Mouse (Mus musculus) cerebellum, postnatal 36 days (tissue): ENCODE data around the gene Susd3.
A peak's percentile ranks its signal among the peaks of the same experiment; 100 is the strongest.

Experiments
- DNase-seq, 2 experiments: peaks; one replicate each; pipeline ENCODE4 v3.0.0; 2021 to 2022; ENCODE audit warnings: mixed read lengths in 2 of 2

Susd3 gene

DNA sequence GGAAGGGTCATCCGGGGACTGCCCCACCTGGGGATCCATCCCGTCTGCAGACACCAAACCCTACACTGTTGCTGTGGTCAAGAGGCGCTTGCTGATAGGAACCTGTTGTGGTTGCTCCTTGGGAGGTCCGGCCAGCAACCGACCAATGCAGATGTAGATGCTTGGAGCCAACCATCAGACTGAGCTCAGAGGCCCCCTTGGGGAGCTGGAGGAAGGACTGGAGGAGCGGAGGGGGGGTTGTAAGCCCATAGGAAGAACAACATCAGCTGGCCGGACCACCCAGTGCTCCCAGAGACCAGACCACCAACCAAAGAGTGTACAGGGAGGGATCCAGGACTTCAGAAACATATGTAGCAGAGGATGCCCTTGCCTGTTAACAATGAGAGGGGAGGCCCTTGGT lies 39.2 kb downstream of the Susd3 start:
- no peak for DNase-seq

DNA sequence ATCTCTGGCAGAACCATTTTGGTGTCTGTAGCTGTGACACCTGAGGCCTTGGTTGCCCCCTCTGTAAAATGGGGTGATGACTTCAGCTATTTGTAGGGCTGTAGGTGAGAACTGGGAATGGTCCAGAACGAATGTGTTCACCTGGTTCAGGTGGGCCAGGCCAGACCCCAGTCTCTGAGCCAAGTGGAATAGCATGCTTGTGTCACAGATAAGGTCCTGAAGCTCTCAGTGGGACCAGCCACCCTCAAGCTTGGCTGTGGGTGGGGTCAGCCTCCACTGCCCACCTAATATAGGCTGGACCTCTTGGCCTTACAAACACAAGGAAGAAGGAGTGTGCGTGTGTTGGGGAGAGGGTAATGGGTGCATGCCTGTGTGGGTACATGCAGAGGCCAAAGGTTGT lies 42.2 kb downstream of the Susd3 start:
- DNase-seq = no peak

DNA sequence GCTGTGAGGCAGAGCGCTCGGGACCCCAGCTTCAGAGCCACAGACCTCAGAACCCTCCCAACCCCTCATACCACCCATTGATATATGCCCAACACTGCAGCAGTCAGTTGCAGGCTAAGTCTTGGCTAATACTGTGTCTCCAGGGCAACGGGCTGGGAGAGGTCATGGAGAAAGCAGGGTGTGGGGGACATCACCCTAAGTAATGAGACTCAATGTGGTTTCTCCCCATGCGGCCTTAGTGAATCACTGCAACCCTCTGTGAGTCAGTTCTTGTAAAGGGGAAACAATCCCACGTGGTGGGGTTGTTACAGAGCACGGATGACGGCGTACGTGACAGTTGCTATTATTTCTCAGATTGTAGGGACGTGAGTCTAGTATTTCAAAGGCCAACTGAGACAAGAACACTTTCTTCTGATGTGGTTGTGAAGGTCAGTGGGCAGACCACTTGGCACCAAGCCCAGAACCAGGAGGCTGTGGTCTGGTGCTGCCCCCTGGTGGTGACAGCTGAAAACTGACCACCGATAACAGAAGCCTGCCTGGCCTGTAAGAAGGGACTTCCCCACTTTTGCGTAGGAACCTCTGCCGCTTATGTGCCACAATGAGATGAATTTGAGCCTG lies 43.0 kb downstream of the Susd3 start:
- peak; percentile 83 to 88 for DNase-seq

DNA sequence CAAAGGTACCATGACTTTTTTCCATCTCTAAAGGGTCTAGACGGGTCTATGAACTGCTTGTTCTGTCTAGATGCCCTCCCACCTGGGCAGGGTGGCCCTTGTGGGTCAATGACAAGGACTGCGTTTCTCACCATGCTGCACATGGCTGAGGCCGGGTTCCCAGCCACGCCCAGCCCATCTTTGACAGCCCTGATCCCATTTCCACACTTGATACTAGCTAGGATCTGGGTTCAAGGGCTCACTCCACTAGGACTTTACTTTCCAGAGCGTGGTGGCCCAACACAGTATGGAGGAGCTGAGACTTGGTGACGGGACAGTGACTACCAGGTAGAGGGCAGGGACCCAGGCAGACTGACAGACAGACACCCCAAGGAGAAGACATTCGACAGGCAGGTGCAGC lies 46.0 kb downstream of the Susd3 start:
- no peak for DNase-seq

GRCm38 (mm10) chr13:49200688-49201087 lies 47.8 kb downstream of the Susd3 start:
- no peak for DNase-seq

GRCm38 (mm10) chr13:49199891-49200290 lies 48.6 kb downstream of the Susd3 start:
- no peak for DNase-seq

- DNase-seq = no peak
Observed at GRCm38 (mm10) chr13:49198734-49199133, 49.8 kb downstream of the Susd3 start.

GRCm38 (mm10) chr13:49196766-49197165 lies 51.7 kb downstream of the Susd3 start:
- DNase-seq = no peak

DNA sequence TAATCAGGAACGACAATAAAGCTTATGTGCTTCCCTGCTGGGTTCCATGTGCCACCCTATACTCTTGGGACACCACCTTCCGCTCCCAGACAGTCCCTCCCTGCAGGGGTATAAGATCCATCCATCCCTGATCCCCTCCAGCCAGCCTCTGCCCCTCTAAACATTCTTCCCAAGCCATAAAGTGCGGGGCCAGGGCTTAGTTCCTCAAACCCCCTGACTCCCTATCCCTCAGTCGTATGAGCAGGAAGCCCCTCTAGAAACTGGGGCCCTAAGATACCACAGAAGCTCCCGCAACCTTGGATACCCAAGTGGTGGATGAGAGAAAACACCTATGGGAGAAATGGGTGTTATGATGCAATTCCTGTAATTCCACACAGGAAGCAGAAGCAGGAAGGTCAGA lies 52.3 kb downstream of the Susd3 start:
- no peak for DNase-seq

GRCm38 (mm10) chr13:49195651-49196050 lies 52.9 kb downstream of the Susd3 start:
- DNase-seq = no peak

DNA sequence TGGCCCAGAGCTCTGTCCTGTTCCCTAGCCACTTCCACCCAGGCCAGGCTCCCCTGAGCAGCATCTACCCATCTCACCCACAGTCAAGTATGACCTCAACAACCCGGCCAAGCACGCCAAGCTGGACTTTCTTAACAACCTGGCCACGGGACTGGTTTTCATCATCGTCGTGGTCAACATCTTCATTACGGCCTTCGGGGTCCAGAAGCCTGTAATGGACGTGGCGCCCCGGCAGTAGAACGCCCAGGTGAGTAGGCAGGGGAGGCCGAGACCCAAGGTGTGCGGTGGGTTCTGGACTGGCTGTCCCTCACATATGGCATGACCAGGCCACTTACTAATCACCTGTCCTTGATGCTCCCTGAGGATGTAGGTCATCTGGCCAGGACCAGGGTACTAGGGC lies 53.7 kb downstream of the Susd3 start:
- DNase-seq = no peak

DNA sequence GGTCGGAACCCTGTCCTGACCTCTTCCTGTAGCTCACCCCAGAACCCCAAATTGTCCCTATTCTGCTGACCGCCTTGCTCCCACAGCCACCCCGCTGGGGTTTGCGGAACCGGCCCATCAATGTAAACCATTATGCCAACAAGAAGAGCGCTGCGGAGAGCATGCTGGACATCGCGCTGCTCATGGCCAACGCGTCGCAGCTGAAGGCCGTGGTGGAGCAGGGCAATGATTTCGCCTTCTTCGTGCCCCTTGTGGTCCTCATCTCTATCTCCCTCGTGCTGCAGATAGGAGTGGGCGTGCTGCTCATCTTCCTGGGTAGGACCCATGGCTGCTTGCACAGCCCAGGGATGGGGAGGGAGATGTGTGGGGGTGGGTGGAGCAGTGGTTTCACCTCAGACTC lies 54.9 kb downstream of the Susd3 start:
- DNase-seq = no peak

GRCm38 (mm10) chr13:49192156-49192855 lies 56.2 kb downstream of the Susd3 start:
- DNase-seq = no peak

GRCm38 (mm10) chr13:49191673-49192035 lies 56.9 kb downstream of the Susd3 start:
- no peak for DNase-seq

DNA sequence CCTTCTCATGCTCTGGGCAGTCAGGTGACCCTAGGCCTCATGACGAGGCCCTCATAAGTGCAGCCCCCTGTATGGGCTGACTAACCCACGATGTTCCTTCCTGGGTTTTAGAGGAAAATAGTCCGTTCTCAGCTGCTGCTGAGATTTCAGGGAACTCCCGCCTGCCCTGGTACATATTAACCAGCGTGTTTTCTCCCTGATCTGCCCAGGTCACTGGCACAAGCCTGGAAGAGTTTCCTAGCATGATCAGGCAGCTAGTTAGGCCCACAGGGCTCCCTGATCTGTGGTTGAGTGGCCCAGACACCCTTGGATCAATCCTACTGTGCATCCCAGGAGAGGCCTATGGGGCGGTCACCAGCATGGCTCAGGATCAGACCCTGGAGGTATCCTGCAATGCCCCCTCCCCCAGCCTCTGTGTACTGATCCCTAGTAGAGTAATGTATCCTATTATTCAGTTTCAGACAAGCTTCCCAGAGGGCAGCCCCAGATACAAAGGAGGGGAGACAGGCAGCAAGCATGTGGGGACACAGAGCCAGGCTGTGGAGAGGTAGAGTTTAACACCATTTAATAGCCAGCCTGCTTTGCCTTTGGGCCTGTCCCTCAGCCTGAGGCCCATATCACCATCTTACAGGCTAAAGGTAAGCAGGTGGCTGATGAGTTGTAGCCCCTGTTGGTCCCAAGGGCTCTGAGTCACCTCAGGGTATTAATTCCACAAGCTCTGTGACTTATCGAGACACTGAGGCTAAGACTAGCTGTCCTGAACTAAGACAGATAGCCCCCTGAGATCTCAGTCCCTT lies 57.4 kb downstream of the Susd3 start:
- DNase-seq = no peak

DNA sequence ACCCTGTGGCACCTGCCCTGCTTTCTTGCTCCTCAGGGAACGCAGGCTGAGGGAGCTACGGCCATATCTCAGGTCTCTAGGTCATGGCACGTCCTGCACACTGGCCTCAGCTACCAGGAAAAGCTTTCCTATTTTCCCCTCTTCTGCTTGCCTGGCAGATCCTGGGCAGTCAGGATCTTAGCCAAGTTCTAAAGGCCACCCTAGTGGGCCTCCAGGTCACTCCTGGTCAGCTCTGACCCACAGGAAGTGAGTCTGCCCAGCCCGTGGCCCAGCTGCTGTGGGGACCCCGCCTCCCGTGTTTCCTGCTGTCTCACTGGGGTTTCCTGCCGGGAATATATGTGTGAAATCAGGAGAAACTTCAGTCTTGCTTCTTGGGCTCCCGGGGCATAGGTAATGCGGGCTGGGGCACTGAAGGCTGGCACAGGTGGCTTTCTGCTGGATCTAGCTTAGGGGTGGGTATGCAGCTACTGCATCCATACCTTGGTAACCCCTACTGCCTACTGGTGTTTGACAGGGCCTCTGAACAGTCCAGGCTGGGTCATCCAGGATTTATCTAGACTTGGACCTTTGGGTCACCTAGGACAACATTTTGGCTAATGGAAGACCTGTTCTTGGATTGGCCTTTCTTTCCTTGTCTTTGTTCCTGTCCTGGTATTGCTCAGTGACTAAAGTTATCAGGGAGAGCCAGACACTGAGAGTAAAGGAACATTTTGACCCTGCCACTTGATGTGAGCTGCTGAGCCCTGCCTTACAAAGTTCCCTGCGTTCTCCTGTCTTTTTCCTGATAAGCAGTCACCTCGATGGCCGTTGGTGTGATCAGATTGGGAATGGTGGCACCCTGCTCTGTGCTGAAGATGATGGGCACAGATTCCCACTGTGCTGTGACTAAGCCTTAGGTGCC lies 58.3 kb downstream of the Susd3 start:
- no peak for DNase-seq

DNA sequence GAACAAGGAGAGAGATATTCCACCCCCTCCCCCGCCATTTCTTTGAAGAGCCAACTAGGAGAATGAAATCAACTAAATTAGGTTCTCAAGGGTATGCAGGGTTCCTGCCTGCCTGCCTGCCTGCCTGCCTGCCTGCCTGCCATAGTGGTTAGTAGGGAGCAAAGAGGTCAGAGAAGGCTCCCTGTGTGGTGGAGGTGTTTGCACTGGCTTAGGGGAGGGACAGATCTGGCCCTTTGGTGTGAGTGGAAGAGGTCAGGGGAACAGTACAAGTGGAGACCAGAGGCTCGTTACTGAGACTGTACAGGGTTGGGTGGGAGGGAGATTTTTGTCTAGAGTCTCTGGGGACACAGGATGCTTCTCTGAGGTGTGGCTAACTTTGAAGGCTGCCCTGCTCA lies 59.5 kb downstream of the Susd3 start:
- DNase-seq = no peak

- no peak for DNase-seq
Observed at GRCm38 (mm10) chr13:49188219-49188965, 60.1 kb downstream of the Susd3 start.

- peak; percentile 67 to 79 for DNase-seq
Observed at GRCm38 (mm10) chr13:49187288-49188218, 61.0 kb downstream of the Susd3 start, which contains the start of gene Ninj1. Gene Ninj1 (plus strand): TSS chr13:49187485.

- no peak for DNase-seq
Observed at GRCm38 (mm10) chr13:49186798-49187287, 61.7 kb downstream of the Susd3 start.

DNA sequence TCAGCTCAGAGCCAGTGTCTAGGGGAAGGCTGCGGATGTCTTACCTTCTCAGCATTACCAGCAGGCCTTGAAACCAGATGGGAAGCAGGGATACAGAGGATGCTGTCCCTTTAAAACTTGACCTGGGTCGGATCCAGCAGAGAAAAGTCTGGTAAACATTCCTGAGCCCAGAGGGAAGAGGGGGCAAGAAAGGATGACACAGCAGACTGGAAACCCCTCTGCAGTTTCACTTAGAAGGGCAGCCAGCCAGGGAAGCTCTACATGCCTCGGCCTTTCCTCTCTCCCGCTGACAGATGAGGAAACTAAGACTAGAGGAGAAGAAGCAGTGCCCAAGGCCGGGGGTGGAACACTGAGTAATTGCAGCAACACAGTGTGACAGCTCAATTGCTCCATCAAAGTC lies 64.9 kb downstream of the Susd3 start:
- no peak for DNase-seq
